Mouse (Mus musculus): ENCODE data around the gene Syt1. TPM values are rescaled to one million over a fixed set of nuclear protein-coding genes. Genes with fewer than 3 reads are reported as not detected.

Gene Syt1
- total RNA-seq, 2 experiments from 2014 or later, result not detected

DNA sequence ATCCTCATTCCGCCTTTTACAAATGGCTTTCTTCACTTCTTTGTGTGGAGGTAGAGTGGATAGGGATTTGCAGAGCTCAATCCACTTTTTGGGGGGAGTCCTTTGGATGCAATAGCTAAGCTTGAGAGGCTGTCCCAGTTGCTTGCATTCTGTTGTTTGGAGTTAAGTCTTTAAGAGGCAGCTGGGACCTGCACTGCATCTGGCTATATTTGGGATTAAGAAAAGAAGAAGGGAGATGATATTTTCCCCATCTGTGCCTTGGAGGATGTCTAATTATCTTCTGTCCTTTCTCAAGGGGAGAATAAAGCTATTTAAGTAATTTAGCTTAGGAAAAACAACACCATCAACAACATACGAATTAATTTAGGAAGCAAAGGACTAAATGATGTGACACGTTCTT lies 230.2 kb downstream of the Syt1 start:
- ATAC-seq (replicated peaks; ENCODE audit: low FRiP score, poor library complexity, severe bottlenecking), result no peak

DNA sequence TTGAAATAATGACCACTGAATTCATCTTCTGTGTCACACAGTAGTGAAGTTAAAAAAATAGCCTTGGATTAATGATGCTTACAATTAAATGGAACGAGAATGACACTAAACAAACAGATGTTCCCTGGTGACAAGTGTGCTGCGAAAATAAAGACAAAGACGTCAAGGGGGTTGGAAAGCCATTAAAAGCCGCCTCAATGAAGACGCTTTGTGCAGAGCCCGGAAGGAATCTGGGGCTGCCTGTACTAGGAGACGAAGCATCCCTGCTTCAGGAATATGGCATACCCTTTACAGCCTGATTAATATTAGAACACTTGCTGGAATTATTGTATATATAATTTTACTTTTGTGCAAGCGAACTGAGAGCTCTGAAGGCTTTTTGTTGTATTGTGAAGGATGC lies 234.0 kb downstream of the Syt1 start:
- no peak for ATAC-seq (replicated peaks; ENCODE audit: low FRiP score, poor library complexity, severe bottlenecking)

DNA sequence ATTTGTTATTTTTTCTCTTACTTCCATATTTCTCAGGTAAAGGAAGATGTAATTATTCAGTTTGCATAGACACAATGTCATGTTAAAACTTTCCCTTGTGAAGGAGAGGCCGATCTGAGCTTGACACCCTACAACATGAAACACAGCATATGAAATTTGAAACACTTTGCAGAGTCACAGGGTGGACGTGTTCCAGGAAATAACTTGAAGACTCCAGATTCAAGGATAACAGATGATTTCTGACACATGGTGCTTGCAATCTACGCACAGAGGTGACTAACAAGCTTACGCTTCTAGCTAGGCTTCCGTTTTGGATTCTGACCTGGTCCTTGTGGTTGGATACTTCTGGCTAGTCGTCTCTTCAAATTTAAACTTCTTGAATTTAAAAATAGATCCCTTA lies 239.7 kb downstream of the Syt1 start:
- ATAC-seq (replicated peaks; ENCODE audit: low FRiP score, poor library complexity, severe bottlenecking), result no peak

DNA sequence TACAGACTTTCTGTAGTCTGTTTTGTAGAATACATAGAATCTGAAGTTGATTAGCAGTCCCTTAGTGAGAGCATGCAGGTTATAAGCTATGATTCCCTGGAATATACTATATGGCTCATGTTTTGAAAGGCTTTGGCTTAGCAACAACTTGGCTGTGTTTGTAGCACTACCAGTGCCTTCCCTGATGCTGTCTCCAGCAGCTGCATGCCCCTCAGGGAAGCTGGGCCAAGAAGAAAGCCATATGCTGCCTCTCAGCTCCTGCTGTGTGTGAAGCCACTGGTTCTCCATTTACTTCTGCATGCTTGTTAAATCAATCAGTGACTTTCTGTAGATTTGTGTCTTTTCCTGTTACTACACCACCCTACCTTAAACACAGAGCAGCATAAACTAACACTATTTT lies 245.2 kb downstream of the Syt1 start:
- ATAC-seq (replicated peaks; ENCODE audit: low FRiP score, poor library complexity, severe bottlenecking), result no peak

DNA sequence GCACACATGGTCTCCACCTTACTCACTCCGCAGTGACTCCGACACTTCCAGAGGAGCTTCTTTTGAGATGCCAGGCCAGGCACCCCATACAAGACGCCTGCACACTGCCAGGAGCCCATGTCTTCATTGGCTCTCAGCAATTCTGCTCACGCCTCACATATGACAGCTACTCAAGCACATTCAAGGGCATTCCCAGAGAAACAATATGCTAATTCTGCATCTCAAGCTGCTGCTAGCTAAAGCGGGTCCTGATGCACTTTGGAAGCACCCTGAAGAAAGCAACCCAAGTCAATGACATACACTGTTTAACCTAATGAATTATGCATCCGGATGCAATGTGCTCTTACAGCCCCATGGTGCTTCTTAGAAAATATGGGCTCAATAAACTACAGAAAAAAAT lies 247.1 kb downstream of the Syt1 start:
- no peak for ATAC-seq (replicated peaks; ENCODE audit: low FRiP score, poor library complexity, severe bottlenecking)

DNA sequence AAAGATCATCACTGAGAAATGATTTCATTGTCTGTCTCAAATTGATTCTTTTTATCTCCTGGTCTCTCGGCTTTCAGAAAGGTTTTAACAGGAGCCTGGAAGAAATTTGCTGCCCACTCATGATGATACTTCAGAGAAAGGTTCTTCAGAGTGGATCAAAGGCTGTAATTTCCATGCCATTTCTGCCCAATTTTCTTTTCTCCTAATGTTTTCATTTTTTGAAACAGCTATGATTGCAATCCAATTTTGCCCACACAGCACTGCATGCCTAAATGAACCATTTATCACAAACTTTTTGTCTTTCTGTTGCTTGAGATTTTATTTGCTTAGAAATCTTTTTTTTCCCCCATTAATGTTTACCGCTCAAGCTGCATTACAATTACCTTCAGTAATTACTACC lies 257.5 kb downstream of the Syt1 start:
- no peak for ATAC-seq (replicated peaks; ENCODE audit: low FRiP score, poor library complexity, severe bottlenecking)

DNA sequence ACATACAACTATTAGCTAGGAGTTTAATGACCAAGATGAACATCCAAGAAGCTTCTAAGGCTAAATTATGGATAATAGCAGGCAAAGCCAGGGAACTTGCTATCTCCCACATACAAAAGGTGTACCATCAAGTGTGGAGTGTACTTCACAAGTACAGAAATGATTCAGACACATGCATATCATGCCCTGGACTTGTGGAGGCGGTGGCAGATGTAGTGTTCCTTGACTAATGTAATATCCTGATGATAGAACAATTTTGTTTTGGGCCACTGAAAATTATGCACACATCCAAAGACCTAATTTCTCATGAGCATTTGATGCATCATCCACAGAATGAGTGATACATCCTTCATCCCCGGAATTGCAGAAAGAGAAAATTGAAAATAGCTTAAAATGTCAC lies 267.0 kb downstream of the Syt1 start:
- no peak for ATAC-seq (replicated peaks; ENCODE audit: low FRiP score, poor library complexity, severe bottlenecking)

DNA sequence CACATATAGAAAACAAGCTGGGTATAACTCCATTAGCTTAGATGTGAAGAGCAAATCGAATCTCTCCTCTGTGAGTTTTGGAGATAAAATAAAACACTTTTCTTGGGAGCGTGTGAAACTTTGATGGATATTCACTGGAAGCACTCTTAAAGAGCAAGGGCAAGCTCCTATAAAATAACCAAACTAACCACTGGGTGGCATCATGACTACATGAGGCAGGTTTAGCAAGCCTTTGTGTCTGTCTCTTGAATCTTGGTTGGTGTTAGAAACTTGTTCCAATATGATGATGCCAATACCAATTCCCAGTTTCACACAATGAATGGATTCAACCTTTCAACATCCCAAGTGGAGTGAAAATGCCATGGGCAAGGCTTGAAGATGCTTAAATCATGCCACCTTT lies 276.8 kb downstream of the Syt1 start:
- no peak for ATAC-seq (replicated peaks; ENCODE audit: low FRiP score, poor library complexity, severe bottlenecking)

DNA sequence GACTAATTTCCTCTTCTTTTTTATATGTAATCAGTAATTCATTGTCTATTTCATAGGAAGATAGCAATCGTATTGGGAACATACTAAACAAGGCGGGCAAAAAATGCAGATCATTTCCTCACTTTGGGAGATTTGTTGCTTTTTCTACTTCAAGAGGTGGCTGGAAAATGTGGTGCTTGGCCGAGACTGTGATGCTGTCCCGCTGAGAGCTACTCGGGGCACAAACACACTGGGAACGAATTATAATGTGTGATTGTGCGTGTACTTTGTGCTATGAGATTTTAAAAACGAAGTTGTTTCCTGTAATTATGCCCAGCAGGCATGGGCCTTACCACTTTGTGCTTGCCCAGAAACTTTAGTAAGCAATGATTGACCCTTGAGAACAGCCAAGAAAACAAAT lies 281.8 kb downstream of the Syt1 start:
- no peak for ATAC-seq (replicated peaks; ENCODE audit: low FRiP score, poor library complexity, severe bottlenecking)

DNA sequence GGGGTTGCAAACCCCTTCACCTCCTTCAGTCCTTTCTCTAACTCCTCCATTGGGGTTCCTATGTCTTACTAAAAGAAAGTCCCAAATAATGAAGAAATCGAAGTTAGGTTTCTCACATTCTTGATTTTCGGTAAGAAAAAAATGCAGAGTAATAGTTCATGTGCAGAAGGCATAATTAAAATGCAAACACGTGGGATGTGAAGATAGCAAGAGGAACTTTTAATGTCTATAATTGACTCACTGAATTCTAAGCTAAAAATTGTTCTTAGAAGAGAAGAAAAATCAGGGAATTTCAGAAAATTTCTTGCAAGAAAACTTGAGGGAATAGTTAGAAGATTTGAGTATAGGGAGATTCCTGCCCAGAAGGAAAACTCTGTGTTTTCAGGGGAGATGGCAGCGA lies 284.4 kb downstream of the Syt1 start:
- no peak for ATAC-seq (replicated peaks; ENCODE audit: low FRiP score, poor library complexity, severe bottlenecking)

DNA sequence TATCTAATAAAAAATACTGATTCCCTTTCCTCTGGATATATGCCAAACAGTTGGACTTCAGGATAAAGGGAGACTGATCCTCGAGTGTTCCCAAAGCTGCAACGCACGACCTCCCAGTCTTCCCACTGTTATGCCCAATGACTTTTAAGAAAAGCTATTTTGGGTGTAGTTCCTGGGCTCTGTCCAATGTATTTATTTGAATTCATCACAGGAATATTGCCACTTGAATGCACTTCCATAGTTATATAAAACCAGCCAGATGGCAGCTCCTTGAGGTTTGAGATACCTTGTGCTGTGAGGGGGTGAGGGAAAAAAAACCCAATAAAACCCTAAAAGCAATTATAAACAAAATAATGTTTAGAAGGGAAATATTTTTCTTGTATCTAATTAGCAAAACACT lies 285.9 kb downstream of the Syt1 start:
- ATAC-seq (replicated peaks; ENCODE audit: low FRiP score, poor library complexity, severe bottlenecking), result no peak

DNA sequence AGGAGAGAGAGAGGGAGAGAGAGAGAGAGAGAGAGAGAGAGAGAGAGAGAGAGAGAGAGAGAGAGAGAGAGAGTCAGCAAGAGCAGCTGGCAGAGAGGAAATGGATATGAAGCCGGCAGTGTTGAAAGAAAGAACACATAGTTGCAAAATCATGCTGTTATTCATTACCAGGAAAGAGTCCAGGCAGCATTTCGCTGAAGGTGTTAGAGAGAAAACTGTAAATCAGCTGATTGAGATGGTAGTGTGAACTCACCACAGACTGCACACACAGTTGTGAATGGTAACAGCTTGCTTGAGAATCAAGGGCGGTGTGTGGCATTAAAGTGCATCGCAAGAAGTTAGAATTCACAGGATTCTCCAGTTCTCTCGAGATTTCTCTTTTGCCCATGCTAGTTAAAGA lies 300.3 kb downstream of the Syt1 start:
- no peak for ATAC-seq (replicated peaks; ENCODE audit: low FRiP score, poor library complexity, severe bottlenecking)

DNA sequence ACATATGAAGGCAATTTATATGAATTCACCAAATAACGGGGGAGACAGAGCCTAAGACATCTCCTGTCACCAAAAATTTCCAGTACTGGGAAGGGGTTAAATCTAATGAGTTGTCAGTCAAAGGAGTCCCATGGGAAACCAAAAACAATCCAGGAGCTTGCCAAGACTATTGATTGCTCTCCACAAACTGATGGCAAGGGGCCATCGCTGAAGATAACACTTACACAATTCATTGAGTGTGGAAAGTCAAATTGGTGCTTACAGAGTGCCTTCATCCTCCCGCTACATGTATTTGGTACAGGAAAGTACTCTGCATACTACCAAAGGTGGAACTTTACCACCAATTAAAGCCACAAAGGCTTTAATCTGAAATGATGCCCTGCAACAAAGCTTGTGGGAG lies 305.1 kb downstream of the Syt1 start:
- ATAC-seq (replicated peaks; ENCODE audit: low FRiP score, poor library complexity, severe bottlenecking), result no peak

DNA sequence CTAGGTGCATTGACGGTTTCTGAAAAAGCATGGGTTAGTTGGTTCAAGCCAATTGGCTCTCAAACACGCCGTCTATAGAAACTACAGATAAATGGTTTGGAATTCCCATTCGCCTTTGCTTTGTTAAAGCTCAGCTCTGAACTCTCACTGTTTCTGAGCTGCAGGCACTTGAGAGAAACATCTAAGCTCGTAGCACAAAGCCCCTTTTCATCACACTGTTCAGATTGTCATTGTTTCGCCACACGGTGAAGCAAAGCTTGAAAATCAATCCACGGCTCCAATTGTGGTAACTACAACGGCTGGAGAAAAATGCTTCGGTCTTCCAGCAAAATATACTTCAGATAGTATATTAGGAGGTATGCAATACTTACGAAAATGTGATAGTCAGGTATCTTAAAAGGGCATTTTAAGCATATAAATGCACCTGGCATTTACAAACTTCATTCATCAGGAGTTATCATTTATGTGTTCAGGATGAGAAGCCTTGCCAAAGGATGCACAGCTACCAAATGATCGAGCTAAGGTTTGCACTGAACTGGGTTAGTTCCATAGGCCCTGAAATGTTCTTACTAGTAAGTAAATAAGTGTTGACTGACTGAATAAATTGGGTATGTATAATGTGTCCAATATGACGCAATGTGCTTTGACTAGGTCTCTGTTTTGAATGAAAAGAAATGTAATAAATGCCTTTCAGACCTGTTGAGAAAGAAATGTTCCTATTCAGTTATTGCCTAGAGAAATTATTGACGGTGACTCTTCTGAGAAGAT lies 309.2 kb downstream of the Syt1 start:
- no peak for ATAC-seq (replicated peaks; ENCODE audit: low FRiP score, poor library complexity, severe bottlenecking)

DNA sequence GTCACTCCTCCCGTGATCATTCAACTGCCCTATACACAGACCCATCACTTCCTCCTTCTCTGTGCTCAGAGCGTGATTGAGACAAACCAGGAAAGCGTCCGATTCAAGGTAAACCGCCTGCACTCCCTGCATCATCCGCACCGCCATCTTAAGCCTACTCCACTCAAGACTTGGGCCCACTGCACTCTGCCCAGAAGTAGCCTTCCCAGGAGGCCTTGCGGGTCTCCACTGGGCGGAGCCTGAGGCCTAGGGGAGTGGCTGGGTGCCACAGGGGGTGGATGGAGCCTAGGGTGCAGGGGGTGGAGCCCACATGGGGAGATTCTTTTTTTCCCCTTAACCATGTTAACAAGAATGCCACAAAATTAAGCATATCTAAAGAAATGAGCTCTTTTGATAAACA lies 310.8 kb downstream of the Syt1 start, which contains the start of gene Gm5136:
Gm5136 (minus strand) TSS at position 215 of the 400 bp plus-strand sequence.
- no peak for ATAC-seq (replicated peaks; ENCODE audit: low FRiP score, poor library complexity, severe bottlenecking)

DNA sequence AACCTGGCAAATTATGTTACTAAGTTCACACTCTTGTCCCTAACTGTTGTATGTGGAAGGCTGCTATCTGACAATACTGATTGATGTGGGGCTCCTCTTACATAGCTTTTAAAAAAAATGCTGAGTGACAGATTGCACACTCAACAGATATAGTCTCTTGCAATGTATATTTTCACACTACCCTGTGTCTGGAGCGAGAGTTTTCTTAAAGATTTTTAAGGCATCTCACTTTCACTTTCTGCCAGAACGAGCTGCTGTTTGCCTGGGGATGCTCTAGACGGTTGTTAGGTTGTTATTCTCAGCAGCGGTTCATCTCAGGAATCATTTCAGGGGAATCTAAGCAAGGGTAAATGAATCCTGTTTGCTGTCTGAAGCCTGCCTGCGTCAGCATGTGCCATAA lies 313.7 kb downstream of the Syt1 start:
- no peak for ATAC-seq (replicated peaks; ENCODE audit: low FRiP score, poor library complexity, severe bottlenecking)

DNA sequence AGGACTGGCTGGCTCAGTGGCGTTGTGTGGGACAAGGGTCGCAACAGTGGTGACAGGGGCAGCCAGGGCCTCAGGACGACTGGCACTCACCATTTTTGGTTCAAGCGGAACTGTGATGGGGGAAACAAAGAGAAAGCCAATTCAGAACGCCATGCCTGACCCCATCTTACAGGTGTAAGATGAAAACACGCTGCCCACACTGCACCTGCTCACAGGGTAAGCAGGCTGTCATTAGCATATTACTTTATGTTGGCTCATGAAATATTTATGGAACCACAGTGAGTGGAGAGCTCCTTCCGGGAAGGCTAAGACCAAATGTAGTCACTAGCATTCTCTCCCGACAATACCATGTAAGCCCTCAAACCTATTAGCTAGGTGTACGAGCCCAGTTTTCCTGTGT lies 319.8 kb downstream of the Syt1 start:
- ATAC-seq (replicated peaks; ENCODE audit: low FRiP score, poor library complexity, severe bottlenecking), result no peak

DNA sequence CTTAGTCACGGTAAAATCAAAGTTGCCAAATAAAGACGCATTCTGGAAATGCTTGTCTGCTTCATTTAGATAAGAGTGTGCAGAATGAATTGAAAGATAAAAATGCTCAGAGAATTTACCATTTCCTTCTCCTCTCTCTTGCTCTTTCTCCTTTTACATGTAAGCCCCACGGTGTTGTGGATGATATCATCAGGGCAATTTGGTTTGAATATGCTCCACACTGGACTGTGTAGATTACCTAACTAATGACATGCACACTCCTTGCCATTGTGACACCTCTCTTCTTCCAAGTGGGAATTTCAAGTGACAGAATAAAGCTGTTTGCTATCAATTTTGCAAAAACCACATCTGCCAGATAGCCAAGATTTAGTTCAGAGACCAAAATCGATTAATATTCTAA lies 324.1 kb downstream of the Syt1 start:
- ATAC-seq (replicated peaks; ENCODE audit: low FRiP score, poor library complexity, severe bottlenecking), result no peak

DNA sequence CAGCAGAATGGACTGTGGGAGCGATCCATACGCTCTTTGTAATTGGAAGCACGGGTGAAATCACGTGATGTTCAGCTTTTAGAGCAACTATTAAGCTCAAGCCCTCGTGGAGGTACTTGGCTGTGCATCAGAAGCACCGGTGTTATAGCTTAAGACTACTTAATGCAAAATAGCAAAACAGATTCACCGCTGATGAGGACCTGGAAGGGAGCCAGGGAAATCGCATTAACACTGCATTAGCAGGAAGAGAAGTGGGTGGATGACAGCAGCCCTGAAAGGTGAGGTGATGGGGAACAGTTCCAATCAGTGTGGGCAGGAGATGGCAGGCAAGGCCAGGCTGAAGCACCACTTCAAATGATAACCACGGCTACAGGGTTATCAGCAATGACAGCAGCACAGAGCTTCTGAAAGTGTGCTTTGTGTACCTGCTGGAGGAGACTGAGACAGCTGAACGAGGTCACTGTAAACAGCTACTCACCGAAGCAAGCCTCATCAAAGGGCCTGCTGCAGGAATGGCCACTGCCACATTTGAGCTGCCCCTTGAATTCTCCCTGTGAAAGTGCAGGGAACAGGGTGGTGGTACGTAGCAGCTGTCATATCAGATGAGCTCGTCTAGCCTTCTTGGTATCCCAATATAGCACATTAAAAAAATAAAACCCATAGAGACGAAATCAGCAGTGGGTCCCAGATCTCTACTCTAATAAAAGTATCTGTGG lies 330.9 kb downstream of the Syt1 start:
- no peak for ATAC-seq (replicated peaks; ENCODE audit: low FRiP score, poor library complexity, severe bottlenecking)

DNA sequence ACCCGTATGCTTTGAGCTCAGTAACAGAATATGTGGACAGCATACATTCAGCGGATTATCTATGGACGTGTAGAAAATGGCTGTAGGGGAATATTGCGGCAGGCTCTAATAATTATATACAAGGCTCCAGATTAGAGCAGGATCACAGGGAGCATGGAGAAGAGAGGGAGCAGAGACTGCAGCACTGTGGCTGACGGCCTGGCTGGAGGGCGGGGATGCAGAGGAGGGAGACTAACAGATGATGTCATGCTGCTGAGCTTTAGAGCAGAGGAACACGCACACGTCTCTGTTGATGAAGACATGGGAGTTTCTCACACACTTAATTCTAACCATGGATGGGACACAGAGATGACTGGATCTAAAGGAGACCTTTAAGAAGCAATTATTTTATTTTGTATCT lies 333.7 kb downstream of the Syt1 start:
- ATAC-seq (replicated peaks; ENCODE audit: low FRiP score, poor library complexity, severe bottlenecking), result no peak

DNA sequence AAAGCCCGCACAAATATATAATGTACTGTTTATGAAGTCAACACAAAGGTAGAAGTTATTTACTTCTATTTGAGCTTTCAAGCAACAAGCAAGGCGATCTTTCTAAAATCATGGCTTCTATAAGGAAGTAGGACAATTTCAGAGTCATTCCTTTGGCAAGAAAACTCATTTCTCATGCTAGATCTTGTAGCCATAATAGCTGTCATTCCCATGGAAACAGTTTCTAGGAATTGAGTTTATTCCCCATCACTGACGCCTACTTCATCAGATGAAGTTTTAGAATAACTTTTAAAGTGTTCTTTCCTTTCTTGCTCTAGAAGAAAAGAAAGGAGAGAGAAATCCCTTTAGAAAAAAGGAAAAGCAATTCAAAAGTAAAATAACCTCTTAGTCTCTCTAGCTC lies 341.8 kb downstream of the Syt1 start:
- no peak for ATAC-seq (replicated peaks; ENCODE audit: low FRiP score, poor library complexity, severe bottlenecking)

DNA sequence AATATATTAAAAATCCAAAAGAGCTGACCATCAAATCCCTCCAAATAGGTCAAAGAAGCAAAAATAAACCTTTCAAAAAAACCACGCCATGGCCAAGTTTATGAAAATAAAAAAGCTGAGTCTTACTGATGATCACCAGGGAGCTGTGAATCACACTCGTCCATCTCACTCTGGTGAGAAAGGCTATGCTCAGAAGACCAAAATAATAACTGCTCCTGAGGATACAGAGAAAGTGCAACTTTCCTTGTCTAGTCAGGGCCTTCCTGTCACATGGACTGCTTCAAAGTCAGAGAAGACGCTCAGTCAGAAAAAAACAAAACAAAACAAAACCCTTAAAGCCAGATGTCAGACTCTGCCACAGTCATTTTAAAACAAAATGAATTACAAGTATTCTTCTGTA lies 350.5 kb downstream of the Syt1 start:
- ATAC-seq (replicated peaks; ENCODE audit: low FRiP score, poor library complexity, severe bottlenecking), result no peak

All from erythroblast, adult 5-6 weeks (primary cell).